Mouse (Mus musculus) limb, embryonic 13.5 days (tissue): ENCODE results near the gene Eif2d. TPM values are rescaled to one million over a fixed set of nuclear protein-coding genes. Genes with fewer than 3 reads are reported as not detected.

Experiments used
- ATAC-seq: fragments of 200-750 bp; cut with Nextera tagmentation; 2 replicates; pipeline ENCODE4 v1.8.0; 2017; ENCODE audit warnings: low read depth, moderate number of reproducible peaks, moderate TSS enrichment; ENCODE audit not compliant: low FRiP score
- H3K27ac ChIP-seq: fragments of 300-500 bp; sonication (generic); 2 replicates; pipeline ENCODE4 v1.5.1; 2015; ENCODE audit warnings: inconsistent platforms, mild to moderate bottlenecking, moderate library complexity
- H3K27me3 ChIP-seq: fragments of 300-500 bp; sonication (generic); 2 replicates; pipeline ENCODE4 v1.6.1; 2015; ENCODE audit warnings: mild to moderate bottlenecking, inconsistent platforms
- H3K36me3 ChIP-seq: fragments of 300-500 bp; sonication (generic); 2 replicates; pipeline ENCODE4 v1.6.1; 2015; ENCODE audit warnings: inconsistent platforms, mild to moderate bottlenecking, moderate library complexity
- H3K4me1 ChIP-seq: fragments of 300-500 bp; sonication (generic); 2 replicates; pipeline ENCODE4 v1.6.1; 2015; ENCODE audit warnings: inconsistent platforms
- H3K4me2 ChIP-seq: fragments of 300-500 bp; sonication (generic); replicated peaks from 2 replicates; pipeline ENCODE4 v1.6.1; 2015; ENCODE audit warnings: inconsistent platforms, mild to moderate bottlenecking, moderate library complexity
- H3K4me3 ChIP-seq: fragments of 300-500 bp; sonication (generic); 2 replicates; pipeline ENCODE4 v1.5.1; 2015; ENCODE audit warnings: moderate library complexity, mild to moderate bottlenecking, inconsistent platforms
- H3K9ac ChIP-seq: fragments of 300-500 bp; sonication (generic); 2 replicates; pipeline ENCODE4 v1.6.1; 2015; ENCODE audit warnings: mild to moderate bottlenecking, inconsistent platforms
- H3K9me3 ChIP-seq: fragments of 300-500 bp; sonication (generic); 2 replicates; pipeline ENCODE4 v1.6.1; 2016; ENCODE audit warnings: inconsistent platforms
- WGBS: fragments of 180-500 bp; shearing (Covaris S2); methylation state at CpG from one replicate; pipeline ENCODE4 v1.1.7; 2015; 5-methylcytosine and 5-hydroxymethylcytosine counted together
- polyA plus RNA-seq: library from polyadenylated mRNA; unstranded; fragments of >200 nt; fragmentation: Nextera tagmentation; extraction: Ambion mirVana; gene quantifications from 2 replicates; pipeline ENCODE4 v1.2.1, GENCODE M21; 2015

The Eif2d gene
- polyA plus RNA-seq, 1 experiment from 2014 or later: 63.1 TPM

DNA sequence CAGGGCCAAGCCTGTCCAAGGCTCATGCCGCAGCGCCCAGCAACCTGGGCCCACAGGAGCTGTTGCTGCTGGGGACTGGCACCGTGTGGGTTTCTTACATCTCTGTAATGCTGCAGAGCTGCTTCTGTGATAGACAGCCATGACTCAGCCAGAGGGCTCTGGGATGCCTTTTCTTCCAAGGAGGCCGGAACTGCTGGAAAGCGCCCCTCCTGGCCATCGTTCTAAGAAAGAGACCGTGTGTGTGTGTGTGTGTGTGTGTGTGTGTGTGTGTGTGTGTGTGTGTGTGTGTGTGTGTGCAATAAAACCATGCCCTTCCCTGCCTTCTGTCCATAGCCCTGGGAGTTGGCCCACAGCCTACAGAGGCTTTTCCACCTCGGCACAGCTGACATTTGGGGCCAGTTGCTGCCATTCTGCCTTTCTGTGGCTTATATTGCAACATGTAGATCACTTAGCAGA is 57.0 kb downstream of the Eif2d start:
- no peak for ATAC-seq
- peaks cover 17% of the 10 kb centered on the region for H3K4me1 ChIP-seq
- no peaks in the 10 kb centered on the region for H3K36me3 ChIP-seq
- H3K4me3 ChIP-seq: no peak overlapping the region
- 65% methylated on average over 8 of the region's 8 CpGs for WGBS
- no peak overlapping the region for H3K4me2 ChIP-seq
- no peak overlapping the region for H3K9ac ChIP-seq
- no peaks in the 10 kb centered on the region for H3K9me3 ChIP-seq
- H3K27ac ChIP-seq: no peak overlapping the region
- H3K27me3 ChIP-seq: no peaks in the 10 kb centered on the region

DNA sequence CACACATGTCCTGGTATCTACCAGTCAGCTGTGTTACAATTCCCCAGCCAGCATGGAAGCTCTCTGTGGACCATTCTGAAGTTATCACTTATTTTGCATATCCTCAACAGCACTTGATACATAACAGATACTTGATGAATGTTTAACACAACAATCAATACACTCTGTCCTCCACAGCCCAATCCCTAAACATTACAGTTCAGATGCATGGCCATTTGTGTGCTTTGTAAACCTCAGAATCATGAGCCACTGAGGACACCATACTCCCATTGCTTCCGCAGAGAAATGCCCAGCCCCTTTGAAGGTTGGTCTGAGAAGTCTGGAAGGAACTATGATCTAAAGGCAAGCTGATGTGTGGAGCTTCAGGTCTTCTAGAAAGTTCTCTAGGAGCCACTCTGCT is 58.7 kb downstream of the Eif2d start:
- Histone ChIP-seq H3K36me3 (no peaks in the 10 kb centered on the region), H3K4me1 (peaks cover 17% of the 10 kb centered on the region), H3K4me2 (no peak overlapping the region), H3K9ac (no peak overlapping the region), H3K9me3 (no peaks in the 10 kb centered on the region), H3K27ac (no peak overlapping the region), H3K4me3 (no peak overlapping the region), H3K27me3 (no peaks in the 10 kb centered on the region)
- no peak for ATAC-seq
- 79% methylated on average over 1 of the region's 1 CpGs for WGBS

DNA sequence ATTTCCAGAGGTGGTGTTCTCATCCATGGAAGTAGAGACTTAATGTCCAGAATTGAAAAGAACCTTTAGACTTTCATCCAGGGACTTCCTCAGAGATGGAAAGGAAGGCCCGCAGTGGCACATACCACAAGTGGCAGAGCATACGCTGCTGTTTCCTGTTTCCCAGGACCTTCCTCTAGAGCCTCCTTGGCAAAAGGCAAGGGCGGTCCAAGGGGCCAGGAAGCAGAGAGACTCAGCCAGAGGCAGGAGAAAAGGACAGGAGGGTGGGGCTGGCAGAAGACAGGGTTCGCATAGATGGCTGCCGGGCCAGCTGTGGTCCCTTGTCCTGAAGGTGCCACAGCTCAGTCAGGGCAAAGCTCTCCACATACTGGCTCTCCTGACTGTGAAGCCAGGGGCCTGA is 60.0 kb downstream of the Eif2d start:
- Histone ChIP-seq H3K27ac (no peak overlapping the region), H3K27me3 (no peaks in the 10 kb centered on the region), H3K4me3 (no peak overlapping the region), H3K36me3 (no peaks in the 10 kb centered on the region), H3K4me2 (no peak overlapping the region), H3K4me1 (peaks cover 12% of the 10 kb centered on the region), H3K9ac (no peak overlapping the region), H3K9me3 (no peaks in the 10 kb centered on the region)
- no peak for ATAC-seq
- WGBS: 58% methylated on average over 5 of the region's 5 CpGs

DNA sequence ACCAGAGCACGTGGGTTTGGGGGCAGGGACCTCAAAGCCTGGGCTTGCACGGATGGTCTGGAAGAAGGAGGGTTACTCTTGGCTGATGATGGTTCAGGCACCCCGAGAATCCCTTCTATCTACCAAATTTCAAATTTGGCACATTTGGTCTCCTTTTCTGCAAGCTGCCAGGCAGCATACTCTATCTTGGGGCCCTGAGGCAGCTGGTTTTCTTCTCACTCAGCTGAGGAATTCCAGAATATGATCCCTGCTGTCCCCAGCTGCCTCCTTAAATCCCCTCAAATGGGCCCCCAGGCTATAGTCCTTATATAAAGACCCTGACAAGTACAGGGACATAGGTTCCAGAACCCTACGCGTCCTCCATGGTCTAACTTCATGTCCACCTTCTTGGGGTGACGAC is 60.4 kb downstream of the Eif2d start:
- ATAC-seq: no peak

DNA sequence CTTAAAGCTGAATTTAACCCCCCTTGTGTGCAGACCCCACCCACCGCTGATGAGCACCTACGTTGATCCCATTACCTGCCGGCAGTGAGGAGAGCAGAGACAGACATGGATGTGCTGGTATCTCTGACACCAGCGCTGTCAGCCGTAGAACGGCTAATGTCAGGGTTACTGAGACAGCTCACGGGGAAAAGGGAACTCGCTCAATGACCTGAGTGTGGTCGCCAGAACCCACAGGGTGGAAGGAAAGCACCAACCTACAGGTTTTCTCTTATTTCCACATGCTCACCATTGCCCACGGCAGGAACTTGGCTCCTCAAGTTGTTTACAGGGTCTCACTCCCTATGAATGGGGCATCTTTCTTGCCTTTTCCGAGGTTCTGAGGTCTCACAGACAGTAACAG is 66.0 kb downstream of the Eif2d start:
- no peaks in the 10 kb centered on the region for H3K9me3 ChIP-seq
- no peak overlapping the region for H3K4me2 ChIP-seq
- H3K4me3 ChIP-seq: no peak overlapping the region
- no peaks in the 10 kb centered on the region for H3K27me3 ChIP-seq
- no peak overlapping the region for H3K27ac ChIP-seq
- no peak overlapping the region for H3K9ac ChIP-seq
- H3K4me1 ChIP-seq: 0 out of 2 replicates have a peak, but pooled peaks cover 4% of the 10 kb centered on the region
- no peak for ATAC-seq
- H3K36me3 ChIP-seq: no peaks in the 10 kb centered on the region
- 87% methylated on average over 11 of the region's 11 CpGs for WGBS

More for the DNA sequence above, 60.4 kb downstream of the Eif2d start:
- Histone ChIP-seq H3K9me3 (no peaks in the 10 kb centered on the region), H3K4me3 (no peak overlapping the region), H3K4me2 (no peak overlapping the region), H3K27me3 (no peaks in the 10 kb centered on the region), H3K27ac (no peak overlapping the region), H3K4me1 (peaks cover 12% of the 10 kb centered on the region), H3K9ac (no peak overlapping the region), H3K36me3 (no peaks in the 10 kb centered on the region)
- WGBS: 62% methylated on average over 6 of the region's 6 CpGs

DNA sequence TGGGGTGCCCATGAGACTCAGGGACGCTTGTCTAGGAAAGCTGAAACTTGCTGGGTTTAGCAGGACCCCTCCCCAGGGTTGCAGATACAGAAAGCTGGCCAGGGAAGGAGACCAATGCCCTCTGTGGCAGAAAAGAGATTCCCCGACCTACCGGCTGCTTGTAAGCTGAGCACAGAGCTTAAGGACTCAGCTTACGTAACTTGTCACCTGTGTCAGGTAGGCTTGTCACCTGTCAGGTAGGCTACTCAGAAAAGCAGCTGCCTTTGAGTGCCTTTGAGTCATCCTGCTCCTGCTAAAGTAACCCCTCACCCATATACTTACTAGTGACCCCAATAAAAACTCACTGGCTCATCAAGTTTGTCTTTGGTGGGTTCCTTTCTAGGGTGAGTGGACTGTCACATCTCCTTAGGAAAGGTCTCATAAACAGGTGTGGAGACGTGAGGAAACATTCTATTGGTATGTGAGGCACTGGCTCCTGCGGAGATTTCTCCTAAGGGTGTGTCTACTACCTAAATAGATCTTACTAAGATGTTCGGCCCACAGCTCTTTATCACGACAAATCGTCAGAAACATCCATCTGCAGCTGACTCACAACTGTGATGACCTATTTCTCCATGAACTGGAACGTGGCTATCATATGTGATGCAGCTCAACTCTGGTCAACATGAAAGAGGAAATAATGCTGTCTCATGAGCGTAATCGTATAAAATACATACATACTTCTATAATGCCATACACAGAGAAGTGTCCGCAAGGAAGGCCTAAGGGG is 69.0 kb downstream of the Eif2d start:
- no peak overlapping the region for H3K4me3 ChIP-seq
- no peak overlapping the region for H3K4me2 ChIP-seq
- no peaks in the 10 kb centered on the region for H3K27me3 ChIP-seq
- H3K36me3 ChIP-seq: no peaks in the 10 kb centered on the region
- H3K9ac ChIP-seq: no peak overlapping the region
- 81% methylated on average over 13 of the region's 13 CpGs for WGBS
- 0 out of 2 replicates have a peak, but pooled peaks cover 3% of the 10 kb centered on the region for H3K4me1 ChIP-seq
- no peak overlapping the region for H3K27ac ChIP-seq
- ATAC-seq: no peak
- no peaks in the 10 kb centered on the region for H3K9me3 ChIP-seq

DNA sequence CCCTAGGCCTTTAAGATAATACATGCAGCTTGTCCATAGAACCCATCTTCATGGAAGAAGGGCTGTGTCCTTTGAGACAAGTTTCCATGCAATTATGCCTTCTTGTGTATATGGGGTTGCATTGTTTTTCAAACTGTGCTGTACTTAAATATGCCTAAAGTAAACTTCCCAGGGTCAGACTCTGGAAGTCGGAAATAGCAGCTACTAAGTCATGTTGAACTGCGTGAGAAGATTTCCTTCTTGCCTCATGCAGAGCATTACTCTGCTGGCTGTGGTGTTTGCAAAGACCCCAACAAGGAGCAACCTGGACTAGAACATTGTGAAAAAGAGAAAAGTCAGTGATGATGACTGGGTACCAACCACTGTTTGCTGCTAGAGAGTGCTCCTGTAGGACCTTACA is 70.4 kb downstream of the Eif2d start:
- 92% methylated on average over 2 of the region's 2 CpGs for WGBS
- Histone ChIP-seq H3K4me1 (0 out of 2 replicates have a peak, but pooled peaks cover 3% of the 10 kb centered on the region), H3K9ac (no peak overlapping the region), H3K27me3 (no peaks in the 10 kb centered on the region), H3K4me3 (no peak overlapping the region), H3K27ac (no peak overlapping the region), H3K9me3 (no peaks in the 10 kb centered on the region), H3K4me2 (no peak overlapping the region), H3K36me3 (no peaks in the 10 kb centered on the region)
- ATAC-seq: no peak

DNA sequence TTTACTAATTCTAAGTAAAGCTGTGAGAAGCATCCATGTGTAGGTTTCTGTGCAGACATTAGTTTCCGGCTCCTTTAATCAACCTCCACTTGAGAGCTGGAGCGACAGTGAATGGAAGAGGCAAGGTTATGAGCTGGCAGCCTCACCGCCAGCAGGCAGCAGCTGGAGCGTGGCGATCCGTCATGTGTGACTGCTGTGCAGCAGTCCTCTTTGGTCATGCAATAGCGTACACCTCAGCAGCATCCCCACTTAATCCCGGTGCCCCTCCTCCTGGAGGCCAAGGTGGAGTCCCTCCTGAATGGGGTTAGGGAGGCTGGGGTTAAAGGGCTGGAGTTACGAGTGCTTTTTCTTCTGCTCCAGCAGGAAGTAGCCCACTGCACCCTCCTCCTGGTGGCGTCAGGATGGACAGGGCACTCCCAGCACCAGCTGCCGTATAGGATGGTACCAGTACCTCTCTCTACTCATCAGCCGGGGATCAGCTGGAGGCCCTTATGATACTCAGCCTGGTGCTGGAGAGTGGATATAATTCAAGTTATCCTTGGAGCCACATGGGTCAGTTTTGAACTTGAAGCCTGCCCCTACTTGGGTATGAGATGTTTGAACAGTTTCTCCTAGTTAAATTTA is 72.0 kb downstream of the Eif2d start:
- Histone ChIP-seq H3K36me3 (no peaks in the 10 kb centered on the region), H3K9me3 (no peaks in the 10 kb centered on the region), H3K4me3 (no peak overlapping the region), H3K27me3 (no peaks in the 10 kb centered on the region), H3K4me1 (no peaks in the 10 kb centered on the region), H3K4me2 (no peak overlapping the region), H3K27ac (no peak overlapping the region), H3K9ac (no peak overlapping the region)
- WGBS: 66% methylated on average over 12 of the region's 12 CpGs
- peak; percentile 40; the same call in 1 of the 2 replicates for ATAC-seq

DNA sequence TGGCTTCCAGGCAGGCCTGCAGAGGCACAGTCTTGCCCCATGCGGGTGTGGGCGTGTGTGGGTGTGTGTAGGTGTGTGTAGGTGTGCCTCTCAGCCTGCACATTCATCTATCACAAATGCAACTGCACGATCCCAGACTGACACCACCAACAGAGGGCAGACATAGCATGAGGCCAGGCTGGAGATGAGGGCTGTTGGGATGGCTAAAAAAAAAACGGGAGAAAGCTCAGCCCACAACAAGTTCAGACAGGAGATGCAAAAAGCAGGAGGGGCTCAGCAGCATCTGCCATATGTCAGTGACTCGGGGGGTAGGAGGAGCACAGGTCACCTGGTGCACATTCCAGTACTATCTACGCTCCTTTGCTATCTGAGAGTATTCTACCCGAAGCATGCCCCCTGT is 75.2 kb downstream of the Eif2d start:
- Histone ChIP-seq H3K9ac (no peak overlapping the region), H3K36me3 (no peaks in the 10 kb centered on the region), H3K9me3 (no peaks in the 10 kb centered on the region), H3K27ac (no peak overlapping the region), H3K4me2 (no peak overlapping the region), H3K4me1 (0 out of 2 replicates have a peak, but pooled peaks cover 3% of the 10 kb centered on the region), H3K4me3 (no peak overlapping the region), H3K27me3 (no peaks in the 10 kb centered on the region)
- WGBS: 53% methylated on average over 7 of the region's 7 CpGs
- 0 out of 2 replicates have a peak, but pooled peaks have one; percentile 11 for ATAC-seq

DNA sequence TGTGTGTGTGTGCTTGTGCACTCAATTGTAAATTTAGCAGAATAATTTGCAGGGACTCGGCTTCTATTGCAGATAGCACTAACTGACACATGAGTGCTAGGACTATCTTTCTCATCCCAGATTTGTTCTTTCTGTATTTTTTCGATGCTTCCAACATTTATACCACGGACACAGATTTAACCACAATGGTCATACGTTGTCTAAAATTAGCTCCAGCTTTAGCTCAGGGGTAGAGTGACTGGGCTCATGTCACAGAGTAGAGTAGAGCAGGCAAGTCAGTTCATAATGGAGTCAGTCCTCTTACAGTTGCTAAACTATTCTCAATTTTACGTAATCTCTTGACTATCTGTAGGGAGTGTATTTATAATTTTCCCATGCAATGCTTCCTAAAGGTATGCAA is 75.7 kb downstream of the Eif2d start:
- H3K27ac ChIP-seq: no peak overlapping the region
- no peak for ATAC-seq
- H3K4me2 ChIP-seq: no peak overlapping the region
- H3K27me3 ChIP-seq: no peaks in the 10 kb centered on the region
- H3K9ac ChIP-seq: no peak overlapping the region
- H3K4me1 ChIP-seq: 0 out of 2 replicates have a peak, but pooled peaks cover 6% of the 10 kb centered on the region
- no peaks in the 10 kb centered on the region for H3K36me3 ChIP-seq
- no peak overlapping the region for H3K4me3 ChIP-seq
- no peaks in the 10 kb centered on the region for H3K9me3 ChIP-seq
- 83% methylated on average over 5 of the region's 5 CpGs for WGBS

DNA sequence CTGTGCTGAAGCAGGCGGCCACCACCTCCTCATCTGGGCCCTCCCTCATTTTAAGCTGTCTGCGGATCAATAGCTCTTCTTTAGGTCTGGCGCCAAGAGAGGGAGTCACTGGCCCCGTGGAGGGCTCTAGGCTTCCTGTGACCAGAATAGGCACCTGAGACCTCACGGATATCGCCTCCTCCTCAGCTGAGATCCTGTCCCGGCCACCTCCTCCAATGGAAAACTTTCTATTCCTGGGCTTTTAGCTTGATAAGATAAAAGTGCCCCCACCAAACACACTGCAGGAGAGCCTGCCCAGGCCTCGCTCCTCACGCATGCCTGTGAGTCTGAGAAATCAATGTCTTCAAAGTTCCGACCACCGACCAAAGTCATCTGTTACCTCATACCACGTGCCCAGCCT is 80.5 kb downstream of the Eif2d start:
- Histone ChIP-seq H3K9me3 (no peaks in the 10 kb centered on the region), H3K9ac (no peak overlapping the region), H3K4me2 (no peak overlapping the region), H3K4me1 (peaks cover 22% of the 10 kb centered on the region), H3K36me3 (no peaks in the 10 kb centered on the region), H3K27me3 (no peaks in the 10 kb centered on the region), H3K4me3 (no peak overlapping the region), H3K27ac (no peak overlapping the region)
- no peak for ATAC-seq
- 60% methylated on average over 12 of the region's 12 CpGs for WGBS

DNA sequence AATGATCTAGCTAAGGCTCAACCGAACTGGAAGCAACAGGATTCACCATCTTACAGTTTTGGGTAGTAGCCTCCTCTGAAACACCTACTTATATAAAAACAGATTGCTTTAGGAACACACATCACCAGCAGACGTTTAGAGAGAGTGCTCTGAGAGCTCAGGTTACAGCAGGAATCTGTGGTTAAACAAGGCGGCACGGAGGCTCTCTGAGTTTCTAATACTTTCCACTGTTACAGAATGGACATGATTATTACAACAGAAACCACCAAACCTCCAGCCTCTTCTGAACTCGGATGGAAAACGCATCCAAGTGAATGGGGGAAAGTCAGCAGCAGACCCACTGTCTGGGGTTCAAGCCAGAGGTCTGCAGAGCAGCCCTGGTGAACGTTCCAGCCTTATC is 83.1 kb downstream of the Eif2d start:
- H3K9me3 ChIP-seq: no peaks in the 10 kb centered on the region
- ATAC-seq: peak; percentile 60; the same call in 1 of the 2 replicates
- WGBS: 26% methylated on average over 7 of the region's 7 CpGs

More for the DNA sequence above, 83.1 kb downstream of the Eif2d start:
- Histone ChIP-seq H3K4me3 (no peak overlapping the region), H3K36me3 (no peaks in the 10 kb centered on the region), H3K27ac (peak overlapping the region; percentile 59), H3K4me2 (no peak overlapping the region), H3K27me3 (peaks cover 20% of the 10 kb centered on the region), H3K4me1 (peaks cover 22% of the 10 kb centered on the region), H3K9ac (no peak overlapping the region)
